Mouse (Mus musculus) lung, adult 2 months (tissue): ENCODE data around the gene Farp1.

ENCODE experiments used
- CTCF ChIP-seq: fragments of 200-500 bp; IDR thresholded peaks from 2 replicates; pipeline ENCODE4 v1.5.1; 2011; ENCODE audit warnings: mild to moderate bottlenecking, low read length, control low read depth; ENCODE audit not compliant: insufficient read depth
- POLR2A ChIP-seq: fragments of 200-500 bp; IDR thresholded peaks from 2 replicates; pipeline ENCODE4 v1.6.1; 2011; ENCODE audit warnings: low read depth, mild to moderate bottlenecking, control low read depth, low read length, borderline replicate concordance; ENCODE audit errors: extremely low read depth

DNA sequence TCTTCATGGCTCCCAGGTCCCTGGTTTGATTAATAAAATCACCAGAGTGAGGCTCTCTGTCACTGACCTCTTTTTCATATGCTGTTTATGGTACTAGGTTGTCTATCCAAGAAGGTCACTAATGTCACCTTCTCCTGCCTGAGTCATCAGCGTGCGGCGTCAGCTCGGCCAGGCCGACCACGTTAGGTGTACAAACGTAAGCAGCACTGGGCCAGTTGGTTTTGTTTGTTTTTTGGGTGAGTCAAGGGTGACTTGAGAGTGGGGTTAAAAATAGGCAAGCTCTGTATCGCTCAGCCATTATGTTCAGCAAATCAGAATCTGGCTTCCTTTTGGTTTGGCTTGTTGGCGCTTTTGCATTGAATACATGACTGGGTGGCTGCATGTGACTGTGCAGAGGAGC lies 155.4 kb downstream of the Farp1 start:
- TF ChIP-seq CTCF (no peak), POLR2A (no peak)
